ENCODE assay signal across 18 mouse cellular contexts in genomic region chr8:61558051-61558846, GRCm38 (mm10).
A peak's percentile ranks its signal among the peaks of the same experiment; 100 is the strongest.
DNase-seq lines count a peak whose midpoint lies in the region; ATAC-seq and TF ChIP-seq lines count a peak whose summit lies in the region.
"Had no signal": no experiment of that assay in that cellular context is flagged by ENCODE, and none has a peak within 500 bp of the region (broad histone marks: within the 10 kb centered on the region; RNA-seq: fewer than 3 reads in every experiment).

No protein-coding gene starts in this region.

- ATAC-seq in liver, embryonic 11.5 days (replicated peaks; ENCODE audit: low FRiP score), result no peak
- ATAC-seq in heart, postnatal 0 days (ENCODE audit: insufficient read depth, low read depth), result no peak
- ATAC-seq: forebrain, embryonic 13.5 days; hindbrain, embryonic 16.5 days had no signal

- H3K9ac ChIP-seq in heart, adult 2 months (ENCODE audit: low read depth, low read length), result 0 out of 2 replicates have a peak overlapping the region, but pooled peaks have one; percentile 10
- H3K9ac ChIP-seq in liver, adult 2 months (ENCODE audit: low read depth, low read length), result peak overlapping the region; percentile 63; the same call in 1 of the 2 replicates
- H3K9ac ChIP-seq in liver, embryonic 11.5 days (ENCODE audit: low read depth, low read length), result no peak overlapping the region
- H3K9ac ChIP-seq in heart, postnatal 0 days (replicated peaks; ENCODE audit: low read depth, low read length), result no peak overlapping the region
- H3K9ac ChIP-seq: forebrain, embryonic 13.5 days; liver, embryonic 15.5 days; neural tube, embryonic 13.5 days; stomach, embryonic 15.5 days had no signal

- no peaks in the 10 kb centered on the region for H3K27me3 ChIP-seq in heart, adult 2 months (ENCODE audit: control insufficient read depth, insufficient read depth, low read length)
- no peaks in the 10 kb centered on the region for H3K27me3 ChIP-seq in liver, adult 2 months (ENCODE audit: control insufficient read depth, insufficient read depth, low read length)
- H3K27me3 ChIP-seq in liver, embryonic 11.5 days (replicated peaks; ENCODE audit: control insufficient read depth, insufficient read depth, low read length), result no peaks in the 10 kb centered on the region
- no peaks in the 10 kb centered on the region for H3K27me3 ChIP-seq in heart, postnatal 0 days (ENCODE audit: control insufficient read depth, insufficient read depth, low read length)
- H3K27me3 ChIP-seq: forebrain, embryonic 13.5 days; liver, embryonic 15.5 days; neural tube, embryonic 13.5 days; stomach, embryonic 15.5 days had no signal

- no peak for TF ChIP-seq POLR2A in heart, adult 2 months (IDR thresholded peaks at IDR 0.05; ENCODE audit: insufficient read depth, low read depth, low read length)
- TF ChIP-seq POLR2A in liver, adult 2 months (IDR thresholded peaks at IDR 0.05; ENCODE audit: extremely low read depth, insufficient read depth, low read length), result no peak

- no peaks in the 10 kb centered on the region for H3K79me2 ChIP-seq in heart, adult 2 months (replicated peaks; ENCODE audit: control insufficient read depth, insufficient read depth, low read length)
- H3K79me2 ChIP-seq in liver, adult 2 months (ENCODE audit: control insufficient read depth, insufficient read depth, low read length), result peaks cover 24% of the 10 kb centered on the region; the same call in 1 of the 2 replicates

- peaks cover 14% of the 10 kb centered on the region for H3K36me3 ChIP-seq in heart, adult 2 months (ENCODE audit: control insufficient read depth, insufficient read depth, low read length)
- H3K36me3 ChIP-seq in liver, adult 2 months (ENCODE audit: control insufficient read depth, insufficient read depth, low read length), result peaks cover 8% of the 10 kb centered on the region
- no peaks in the 10 kb centered on the region for H3K36me3 ChIP-seq in liver, embryonic 11.5 days (ENCODE audit: control insufficient read depth, insufficient read depth, low read length)
- H3K36me3 ChIP-seq in heart, postnatal 0 days (replicated peaks; ENCODE audit: control insufficient read depth, insufficient read depth, low read length), result no peaks in the 10 kb centered on the region; the same call in 1 of the 2 replicates
- H3K36me3 ChIP-seq: liver, embryonic 15.5 days; neural tube, embryonic 13.5 days; stomach, embryonic 15.5 days had no signal

- peaks cover 20% of the 10 kb centered on the region for H3K4me1 ChIP-seq in heart, adult 2 months (ENCODE audit: control insufficient read depth, insufficient read depth, low read length)
- peaks cover 34% of the 10 kb centered on the region for H3K4me1 ChIP-seq in liver, adult 2 months (ENCODE audit: control insufficient read depth, insufficient read depth, low read length)
- H3K4me1 ChIP-seq in liver, embryonic 11.5 days (replicated peaks; ENCODE audit: control insufficient read depth, insufficient read depth, low read length), result no peaks in the 10 kb centered on the region
- peaks cover 18% of the 10 kb centered on the region for H3K4me1 ChIP-seq in brown adipose tissue, adult 24 weeks (ENCODE audit: control insufficient read depth, insufficient read depth, insufficient read length, low read length)
- peaks cover 28% of the 10 kb centered on the region for H3K4me1 ChIP-seq in heart, postnatal 0 days (ENCODE audit: control insufficient read depth, insufficient read depth)
- H3K4me1 ChIP-seq: forebrain, embryonic 13.5 days had no signal

- H3K4me3 ChIP-seq in heart, adult 2 months, result no peak overlapping the region
- H3K4me3 ChIP-seq in liver, adult 2 months (ENCODE audit: insufficient read depth, low read depth, low read length), result no peak overlapping the region
- H3K4me3 ChIP-seq in liver, embryonic 11.5 days (ENCODE audit: low read depth, low read length), result no peak overlapping the region
- H3K4me3 ChIP-seq in brown adipose tissue, adult 24 weeks (ENCODE audit: insufficient read depth, low read depth, low read length), result no peak overlapping the region
- no peak overlapping the region for H3K4me3 ChIP-seq in heart, postnatal 0 days (ENCODE audit: low read depth, low read length)
- H3K4me3 ChIP-seq: forebrain, embryonic 13.5 days; left cerebral cortex, adult 2 months; liver, embryonic 15.5 days; neural tube, embryonic 13.5 days; stomach, embryonic 15.5 days had no signal

- H3K4me2 ChIP-seq in liver, embryonic 11.5 days, result no peak overlapping the region
- H3K4me2 ChIP-seq in heart, postnatal 0 days (ENCODE audit: low read depth, low read length), result no peak overlapping the region
- H3K4me2 ChIP-seq: forebrain, embryonic 13.5 days; liver, embryonic 15.5 days; neural tube, embryonic 13.5 days; stomach, embryonic 15.5 days had no signal

- TF ChIP-seq EP300 in heart, adult 2 months (IDR thresholded peaks at IDR 0.05; ENCODE audit: insufficient read depth, low read depth, low read length), result no peak
- no peak for TF ChIP-seq EP300 in heart, postnatal 0 days (IDR thresholded peaks at IDR 0.05; ENCODE audit: low read depth)

- 22% methylated on average over 12 of the region's 12 CpGs for WGBS in heart, adult 2 months
- WGBS in liver, adult 2 months, result 5% methylated on average over 12 of the region's 12 CpGs
- WGBS in liver, embryonic 11.5 days, result 67% methylated on average over 12 of the region's 12 CpGs
- WGBS in heart, postnatal 0 days, result 44% methylated on average over 12 of the region's 12 CpGs

- intact Hi-C loops in heart, adult 2 months (cut with DNase I), result loop anchor here (5.0 kb wide), 1 partner anchor 59 kb away; no protein-coding TSS in a partner anchor
- intact Hi-C loops in heart, postnatal 25 days (cut with DNase I), result no loop called here

- DNase-seq in heart, adult 2 months, result peak in 1 of 2 experiments; percentile 41
- DNase-seq in heart, postnatal 25 days (ENCODE audit: low spot score), result no peak
- peak; percentile 92 for DNase-seq in liver, adult 2 months (ENCODE audit: extremely low read depth, low read depth, low spot score)
- no peak for DNase-seq in liver, embryonic 11.5 days (ENCODE audit: low spot score)
- DNase-seq in heart, postnatal 0 days (ENCODE audit: low spot score), result no peak
- no peak for DNase-seq in layer of hippocampus, postnatal 36 days
- DNase-seq in embryo, embryonic 9.5 days (ENCODE audit: extremely low spot score), result no peak
- DNase-seq: cerebellum, adult 8-10 months; retina, postnatal 1 day; spleen, adult 18-20 months; thymus, postnatal 14 days had no signal

- H3K9me3 ChIP-seq in liver, embryonic 11.5 days (ENCODE audit: control insufficient read depth, low read length), result no peaks in the 10 kb centered on the region
- H3K9me3 ChIP-seq in heart, postnatal 0 days (replicated peaks; ENCODE audit: control insufficient read depth, low read length), result no peaks in the 10 kb centered on the region
- H3K9me3 ChIP-seq: forebrain, embryonic 13.5 days; liver, embryonic 15.5 days; neural tube, embryonic 13.5 days; stomach, embryonic 15.5 days had no signal

- peak overlapping the region; percentile 68 for H3K27ac ChIP-seq in heart, adult 2 months
- H3K27ac ChIP-seq in liver, adult 2 months (replicated peaks; ENCODE audit: insufficient read depth, low read depth, low read length), result peak overlapping the region; percentile 99
- H3K27ac ChIP-seq in liver, embryonic 11.5 days (ENCODE audit: low read depth, low read length), result no peak overlapping the region
- H3K27ac ChIP-seq in brown adipose tissue, adult 24 weeks (replicated peaks; ENCODE audit: low read depth, low read length), result peak overlapping the region; percentile 67
- H3K27ac ChIP-seq in heart, postnatal 0 days (ENCODE audit: low read depth), result peak overlapping the region; percentile 44; the same call in 1 of the 2 replicates
- H3K27ac ChIP-seq: forebrain, embryonic 13.5 days; left cerebral cortex, adult 2 months; liver, embryonic 15.5 days; neural tube, embryonic 13.5 days; stomach, embryonic 15.5 days had no signal

- no peak for TF ChIP-seq CTCF in heart, adult 2 months (IDR thresholded peaks at IDR 0.05)
- no peak for TF ChIP-seq CTCF in liver, adult 2 months (IDR thresholded peaks at IDR 0.05; ENCODE audit: low read depth, low read length)
- TF ChIP-seq CTCF in heart, postnatal 0 days (IDR thresholded peaks at IDR 0.05; ENCODE audit: low read depth), result no peak

Comparison
In these comparisons a context has a peak if more than half of its experiments do, and no peak if none do; other contexts are left out.
1. H3K9ac ChIP-seq: peak in heart, adult 2 months (single experiment) and liver, adult 2 months (single experiment); none in liver, embryonic 11.5 days (single experiment) and heart, postnatal 0 days (single experiment).